In genomic region chr15:102263037-102263436, GRCm38 (mm10) we compare ENCODE assay signal across 21 mouse cellular contexts. TPM values are rescaled to one million over a fixed set of nuclear protein-coding genes. Genes with fewer than 3 reads are reported as not detected.
DNase-seq lines count a peak whose midpoint lies in the region; ATAC-seq and TF ChIP-seq lines count a peak whose summit lies in the region.
"Had no signal": no experiment of that assay in that cellular context is flagged by ENCODE, and none has a peak within 500 bp of the region (broad histone marks: within the 10 kb centered on the region; RNA-seq: fewer than 3 reads in every experiment).

No protein-coding gene starts in this region.

- no peaks in the 10 kb centered on the region for H3K9me3 ChIP-seq in embryonic facial prominence, embryonic 10.5 days
- H3K9me3 ChIP-seq in limb, embryonic 12.5 days, result no peaks in the 10 kb centered on the region
- no peaks in the 10 kb centered on the region for H3K9me3 ChIP-seq in stomach, postnatal 0 days (ENCODE audit: control insufficient read depth, low read length)
- no peaks in the 10 kb centered on the region for H3K9me3 ChIP-seq in heart, embryonic 12.5 days (replicated peaks)

- WGBS in embryonic facial prominence, embryonic 10.5 days, result 81% methylated on average over 2 of the region's 2 CpGs
- WGBS in limb, embryonic 12.5 days, result 77% methylated on average over 2 of the region's 2 CpGs
- WGBS in stomach, postnatal 0 days, result 56% methylated on average over 2 of the region's 2 CpGs
- WGBS in heart, embryonic 12.5 days, result 70% methylated on average over 2 of the region's 2 CpGs

- peak; percentile 38 for DNase-seq in thymus, postnatal 14 days
- DNase-seq in thymus, postnatal 25 days, result no peak
- DNase-seq in embryonic facial prominence, embryonic 10.5 days (ENCODE audit: low spot score), result no peak
- peak; percentile 13 for DNase-seq in stomach, postnatal 0 days (ENCODE audit: low spot score)
- DNase-seq in cerebellum, postnatal 14 days, result no peak
- DNase-seq: adrenal gland, adult 2 months; cerebellum, adult 11 months; cerebellum, postnatal 25 days; gastrocnemius, postnatal 36 days; heart, postnatal 4 days; kidney, adult 18-20 months; kidney, postnatal 10 days; lung, adult 2 months; lung, postnatal 36 days had no signal

- no peaks in the 10 kb centered on the region for H3K36me3 ChIP-seq in embryonic facial prominence, embryonic 10.5 days (replicated peaks)
- H3K36me3 ChIP-seq in limb, embryonic 12.5 days, result no peaks in the 10 kb centered on the region
- H3K36me3 ChIP-seq in stomach, postnatal 0 days (ENCODE audit: control insufficient read depth, insufficient read depth, low read length), result no peaks in the 10 kb centered on the region
- H3K36me3 ChIP-seq in heart, embryonic 12.5 days, result no peaks in the 10 kb centered on the region

- H3K4me3 ChIP-seq in embryonic facial prominence, embryonic 10.5 days, result no peak overlapping the region
- no peak overlapping the region for H3K4me3 ChIP-seq in limb, embryonic 12.5 days (replicated peaks)
- H3K4me3 ChIP-seq in stomach, postnatal 0 days (ENCODE audit: low read depth, low read length), result no peak overlapping the region
- H3K4me3 ChIP-seq in heart, embryonic 12.5 days, result no peak overlapping the region

- H3K4me1 ChIP-seq in embryonic facial prominence, embryonic 10.5 days, result peaks cover 43% of the 10 kb centered on the region
- peaks cover 37% of the 10 kb centered on the region for H3K4me1 ChIP-seq in limb, embryonic 12.5 days (replicated peaks)
- peaks cover 9% of the 10 kb centered on the region for H3K4me1 ChIP-seq in stomach, postnatal 0 days (replicated peaks; ENCODE audit: control insufficient read depth, insufficient read depth)
- peaks cover 12% of the 10 kb centered on the region for H3K4me1 ChIP-seq in heart, embryonic 12.5 days (replicated peaks)

- H3K4me2 ChIP-seq in limb, embryonic 12.5 days, result no peak overlapping the region
- no peak overlapping the region for H3K4me2 ChIP-seq in stomach, postnatal 0 days (replicated peaks; ENCODE audit: low read depth)
- H3K4me2 ChIP-seq in heart, embryonic 12.5 days, result no peak overlapping the region
- H3K4me2 ChIP-seq: heart, embryonic 11.5 days; liver, embryonic 11.5 days had no signal

- ATAC-seq in limb, embryonic 12.5 days (ENCODE audit: insufficient number of reproducible peaks, insufficient read depth, low FRiP score, low TSS enrichment, low read depth), result no peak
- 0 out of 2 replicates have a peak, but pooled peaks have one; percentile 9 for ATAC-seq in stomach, postnatal 0 days (ENCODE audit: low FRiP score, low TSS enrichment)
- ATAC-seq in heart, embryonic 12.5 days (ENCODE audit: insufficient number of reproducible peaks, low FRiP score), result no peak
- ATAC-seq: hindbrain, embryonic 16.5 days had no signal

- H3K9ac ChIP-seq in limb, embryonic 12.5 days (replicated peaks), result no peak overlapping the region
- no peak overlapping the region for H3K9ac ChIP-seq in stomach, postnatal 0 days (ENCODE audit: low read length)
- no peak overlapping the region for H3K9ac ChIP-seq in heart, embryonic 12.5 days

- no peak for TF ChIP-seq EP300 in stomach, postnatal 0 days (optimal IDR thresholded peaks at IDR 0.05)

- H3K27ac ChIP-seq in embryonic facial prominence, embryonic 10.5 days (replicated peaks), result 0 out of 2 replicates have a peak overlapping the region, but pooled peaks have one; percentile 25
- H3K27ac ChIP-seq in limb, embryonic 12.5 days, result peak overlapping the region; percentile 18; the same call in 1 of the 2 replicates
- peak overlapping the region; percentile 79 for H3K27ac ChIP-seq in stomach, postnatal 0 days (replicated peaks)
- H3K27ac ChIP-seq in heart, embryonic 12.5 days (ENCODE audit: poor library complexity, severe bottlenecking), result no peak overlapping the region

- TF ChIP-seq CTCF in stomach, postnatal 0 days (IDR thresholded peaks at IDR 0.05; ENCODE audit: low read depth), result no peak

- peaks cover 21% of the 10 kb centered on the region for H3K27me3 ChIP-seq in embryonic facial prominence, embryonic 10.5 days (replicated peaks; ENCODE audit: low read depth, poor library complexity, severe bottlenecking)
- no peaks in the 10 kb centered on the region for H3K27me3 ChIP-seq in limb, embryonic 12.5 days
- H3K27me3 ChIP-seq in stomach, postnatal 0 days (ENCODE audit: control insufficient read depth, insufficient read depth, low read length), result no peaks in the 10 kb centered on the region
- peaks cover 47% of the 10 kb centered on the region for H3K27me3 ChIP-seq in heart, embryonic 12.5 days (replicated peaks)

RNA-seq across cellular contexts. Expression of gene Rarg, which starts 5.7 kb away (rescaled TPM):
- 77.8 and 90.2 TPM in 2 replicates for polyA plus RNA-seq in embryonic facial prominence, embryonic 10.5 days (2016; fragmentation: Nextera tagmentation; extraction: Ambion mirVana)
- 137 TPM in 2 replicates for polyA plus RNA-seq in limb, embryonic 12.5 days (2016; fragmentation: Nextera tagmentation; extraction: Ambion mirVana)
- polyA plus RNA-seq in stomach, postnatal 0 days (2015; fragmentation: Nextera tagmentation; extraction: Ambion mirVana), result 27.2 and 34.6 TPM in 2 replicates
- 12.0 TPM in 2 replicates for polyA plus RNA-seq in heart, embryonic 12.5 days (2016; fragmentation: Nextera tagmentation; extraction: Ambion mirVana)

RNA-seq across cellular contexts. Expression of gene Gm9918, which starts 7.3 kb away (rescaled TPM):
- 0.75 and 1.3 TPM in 2 replicates for polyA plus RNA-seq in embryonic facial prominence, embryonic 10.5 days (2016; fragmentation: Nextera tagmentation; extraction: Ambion mirVana)
- 1.3 and 1.4 TPM in 2 replicates for polyA plus RNA-seq in limb, embryonic 12.5 days (2016; fragmentation: Nextera tagmentation; extraction: Ambion mirVana)
- 0.10 and 0.12 TPM in 2 replicates for polyA plus RNA-seq in stomach, postnatal 0 days (2015; fragmentation: Nextera tagmentation; extraction: Ambion mirVana)
- polyA plus RNA-seq in heart, embryonic 12.5 days (2016; fragmentation: Nextera tagmentation; extraction: Ambion mirVana), result 0.19 TPM in 1 of 2 replicates, not detected in the other
- polyA plus RNA-seq: C2C12; liver, embryonic 11.5 days; neural tube, embryonic 14.5 days had no signal

RNA-seq across cellular contexts. Expression of gene Mfsd5, which starts 16.2 kb away (rescaled TPM):
- polyA plus RNA-seq in embryonic facial prominence, embryonic 10.5 days (2016; fragmentation: Nextera tagmentation; extraction: Ambion mirVana), result 63.2 and 66.4 TPM in 2 replicates
- polyA plus RNA-seq in limb, embryonic 12.5 days (2016; fragmentation: Nextera tagmentation; extraction: Ambion mirVana), result 56.1 and 58.8 TPM in 2 replicates
- 81.6 and 83.6 TPM in 2 replicates for polyA plus RNA-seq in stomach, postnatal 0 days (2015; fragmentation: Nextera tagmentation; extraction: Ambion mirVana)
- 46.2 and 48.2 TPM in 2 replicates for polyA plus RNA-seq in heart, embryonic 12.5 days (2016; fragmentation: Nextera tagmentation; extraction: Ambion mirVana)

RNA-seq across cellular contexts. Expression of gene Itgb7, which starts 31.3 kb away (rescaled TPM):
- polyA plus RNA-seq in embryonic facial prominence, embryonic 10.5 days (2016; fragmentation: Nextera tagmentation; extraction: Ambion mirVana), result 1.1 and 1.6 TPM in 2 replicates
- 2.9 and 3.3 TPM in 2 replicates for polyA plus RNA-seq in limb, embryonic 12.5 days (2016; fragmentation: Nextera tagmentation; extraction: Ambion mirVana)
- polyA plus RNA-seq in stomach, postnatal 0 days (2015; fragmentation: Nextera tagmentation; extraction: Ambion mirVana), result 1.2 TPM in 2 replicates
- 0.38 and 0.72 TPM in 2 replicates for polyA plus RNA-seq in heart, embryonic 12.5 days (2016; fragmentation: Nextera tagmentation; extraction: Ambion mirVana)

RNA-seq across cellular contexts. Expression of gene Espl1, which starts 33.0 kb away (rescaled TPM):
- polyA plus RNA-seq in embryonic facial prominence, embryonic 10.5 days (2016; fragmentation: Nextera tagmentation; extraction: Ambion mirVana), result 55.4 and 57.6 TPM in 2 replicates
- polyA plus RNA-seq in limb, embryonic 12.5 days (2016; fragmentation: Nextera tagmentation; extraction: Ambion mirVana), result 42.7 and 49.3 TPM in 2 replicates
- 2.2 and 4.0 TPM in 2 replicates for polyA plus RNA-seq in stomach, postnatal 0 days (2015; fragmentation: Nextera tagmentation; extraction: Ambion mirVana)
- polyA plus RNA-seq in heart, embryonic 12.5 days (2016; fragmentation: Nextera tagmentation; extraction: Ambion mirVana), result 24.0 and 26.1 TPM in 2 replicates

Comparison
In these comparisons a context has a peak if more than half of its experiments do, and no peak if none do; other contexts are left out.
1. DNase-seq: peak in thymus, postnatal 14 days (single experiment) and stomach, postnatal 0 days (single experiment); none in thymus, postnatal 25 days (single experiment), embryonic facial prominence, embryonic 10.5 days (single experiment) and cerebellum, postnatal 14 days (0 of 2).